Mouse (Mus musculus) heart, postnatal 0 days (tissue): Measurements from ENCODE around the gene Nxpe5. TPM values are rescaled to one million over a fixed set of nuclear protein-coding genes. Genes with fewer than 3 reads are reported as not detected.
"Not testable (repeated sequence)": the region's sequence is repeated elsewhere in the genome, so short reads cannot be mapped to it uniquely, and the experiment has no call there.

Source experiments
- ATAC-seq: fragments of 200-750 bp; cut with Nextera tagmentation; 2 replicates; pipeline ENCODE4 v1.8.0; 2017; ENCODE audit warnings: low read depth, moderate number of reproducible peaks, moderate library complexity; ENCODE audit not compliant: insufficient read depth
- DNase-seq: peaks from one replicate; pipeline ENCODE4 v3.0.0-alpha.2; 2016; ENCODE audit warnings: low spot score
- H3K27ac ChIP-seq: fragments of 300-500 bp; sonication (generic); 2 replicates; pipeline ENCODE4 v1.5.1; 2014; ENCODE audit warnings: low read depth, mild to moderate bottlenecking
- H3K27me3 ChIP-seq: fragments of 300-500 bp; sonication (generic); 2 replicates; pipeline ENCODE4 v1.6.1; 2014; ENCODE audit warnings: low read length, mixed read lengths; ENCODE audit not compliant: control insufficient read depth, insufficient read depth
- H3K36me3 ChIP-seq: fragments of 300-500 bp; sonication (generic); replicated peaks from 2 replicates; pipeline ENCODE4 v1.6.1; 2014; ENCODE audit warnings: low read length, mixed read lengths; ENCODE audit not compliant: control insufficient read depth, insufficient read depth
- H3K4me1 ChIP-seq: fragments of 300-500 bp; sonication (generic); 2 replicates; pipeline ENCODE4 v1.6.1; 2014; ENCODE audit warnings: antibody characterized with exemption; ENCODE audit not compliant: control insufficient read depth, insufficient read depth
- H3K4me2 ChIP-seq: fragments of 300-500 bp; sonication (generic); 2 replicates; pipeline ENCODE4 v1.6.1; 2014; ENCODE audit warnings: low read depth, mild to moderate bottlenecking, low read length, moderate library complexity
- H3K4me3 ChIP-seq: fragments of 300-500 bp; sonication (generic); 2 replicates; pipeline ENCODE4 v1.5.1; 2014; ENCODE audit warnings: low read depth, low read length
- H3K9ac ChIP-seq: fragments of 300-500 bp; sonication (generic); replicated peaks from 2 replicates; pipeline ENCODE4 v1.6.1; 2014; ENCODE audit warnings: low read depth, low read length, mixed read lengths
- H3K9me3 ChIP-seq: fragments of 300-500 bp; sonication (generic); replicated peaks from 2 replicates; pipeline ENCODE4 v1.6.1; 2016; ENCODE audit warnings: low read length; ENCODE audit not compliant: control insufficient read depth
- CTCF ChIP-seq: IDR thresholded peaks from 2 replicates; pipeline ENCODE4 v1.5.1; 2016; ENCODE audit warnings: antibody characterized with exemption, control low read depth, low read depth
- EP300 ChIP-seq: IDR thresholded peaks from 2 replicates; pipeline ENCODE4 v1.6.1; 2016; ENCODE audit warnings: antibody characterized with exemption, low read depth
- WGBS: fragments of 180-500 bp; shearing (Covaris S2); extraction: QIAGEN DNeasy Blood & Tissue Kit; methylation state at CpG from one replicate; pipeline ENCODE4 v1.1.7; 2014; 5-methylcytosine and 5-hydroxymethylcytosine counted together
- polyA plus RNA-seq: library from polyadenylated mRNA; unstranded; fragments of >200 nt; fragmentation: Nextera tagmentation; extraction: Ambion mirVana; gene quantifications from 2 replicates; pipeline ENCODE4 v1.2.1, GENCODE M21; 2015
- total RNA-seq: library from RNA; depleted of rRNA; stranded (reverse); fragments of >200 nt; gene quantifications from 2 replicates; pipeline ENCODE4 v1.2.3, GENCODE M21; 2014; ENCODE audit warnings: low replicate concordance

Nxpe5 gene
- total and polyA plus RNA-seq, 2 experiments from 2014 or later: 0.07 to 0.76 TPM

DNA sequence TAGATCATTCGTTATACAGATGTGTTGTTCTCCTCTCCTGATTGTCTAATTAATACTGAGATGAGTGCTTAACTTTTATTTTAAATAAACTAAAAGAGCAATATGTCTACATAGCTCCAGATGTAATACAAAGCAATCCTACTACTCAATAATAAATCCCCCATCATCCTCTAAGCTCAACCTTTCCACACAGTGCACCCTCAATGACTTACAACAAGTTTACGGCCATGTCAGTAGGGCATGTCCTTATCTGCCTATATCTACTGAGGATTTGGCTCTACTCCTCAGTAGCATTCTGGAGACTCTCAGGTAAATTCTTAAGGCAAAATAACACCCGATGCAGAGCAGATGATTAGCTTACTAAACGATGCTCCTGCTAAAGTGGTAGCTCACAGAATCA lies 17.8 kb upstream of the Nxpe5 start:
- Histone ChIP-seq H3K4me3 (no peak overlapping the region), H3K4me2 (no peak overlapping the region), H3K9ac (no peak overlapping the region), H3K27me3 (no peaks in the 10 kb centered on the region), H3K4me1 (no peaks in the 10 kb centered on the region), H3K9me3 (peaks cover 5% of the 10 kb centered on the region; the same call in 1 of the 2 replicates), H3K36me3 (no peaks in the 10 kb centered on the region), H3K27ac (no peak overlapping the region)
- ATAC-seq (no peak), DNase-seq (no peak)
- 73% methylated on average over 4 of the region's 4 CpGs for WGBS
- no peak for TF ChIP-seq EP300
- no peak for TF ChIP-seq CTCF

DNA sequence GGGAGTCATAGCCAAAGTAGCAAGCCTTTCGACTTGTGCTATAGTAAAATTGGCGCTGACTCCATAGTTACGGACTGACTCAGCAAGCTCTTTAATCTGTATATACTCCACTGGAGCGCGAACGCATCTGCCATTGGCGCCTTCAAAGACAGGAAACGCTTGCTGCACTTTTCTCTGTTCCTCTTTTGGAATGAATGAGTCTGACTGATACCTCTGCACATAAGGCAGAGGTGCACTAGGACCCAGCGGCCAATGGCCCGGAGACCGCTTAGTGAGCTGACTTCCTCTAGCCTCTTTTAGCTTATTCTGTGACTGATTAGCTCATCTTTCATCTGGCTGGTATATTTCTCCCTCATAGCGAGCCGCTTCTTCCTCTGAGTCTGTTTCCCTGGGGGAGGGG lies 9.1 kb upstream of the Nxpe5 start:
- not testable (repeated sequence) for H3K27me3 ChIP-seq, DNase-seq, H3K27ac ChIP-seq, H3K36me3 ChIP-seq, H3K4me1 ChIP-seq, ATAC-seq, H3K4me2 ChIP-seq, H3K9me3 ChIP-seq, H3K4me3 ChIP-seq, H3K9ac ChIP-seq
- 93% methylated on average over 13 of the region's 13 CpGs for WGBS

- no peak for TF ChIP-seq CTCF
- TF ChIP-seq EP300: no peak
- Histone ChIP-seq H3K27me3 (no peaks in the 10 kb centered on the region), H3K9me3 (no peaks in the 10 kb centered on the region; the same call in 1 of the 2 replicates), H3K4me3 (no peak overlapping the region), H3K36me3 (no peaks in the 10 kb centered on the region), H3K4me2 (no peak overlapping the region), H3K4me1 (no peaks in the 10 kb centered on the region), H3K9ac (no peak overlapping the region), H3K27ac (no peak overlapping the region)
- no peak for ATAC-seq
- no peak for DNase-seq
- WGBS: 46% methylated on average over 2 of the region's 2 CpGs
These were observed 5.8 kb upstream of the Nxpe5 start for GRCm38 (mm10) chr5:138219864-138220263.

- no peaks in the 10 kb centered on the region for H3K9me3 ChIP-seq
- 24% methylated on average over 4 of the region's 4 CpGs for WGBS
- no peak overlapping the region for H3K4me3 ChIP-seq
- no peak overlapping the region for H3K4me2 ChIP-seq
- DNase-seq (peak; percentile 21), ATAC-seq (no peak)
- H3K4me1 ChIP-seq: no peaks in the 10 kb centered on the region
- H3K27ac ChIP-seq: no peak overlapping the region
- no peak overlapping the region for H3K9ac ChIP-seq
- no peaks in the 10 kb centered on the region for H3K27me3 ChIP-seq
- no peaks in the 10 kb centered on the region for H3K36me3 ChIP-seq
- TF ChIP-seq EP300: no peak
- TF ChIP-seq CTCF: peak; percentile 75
These were observed 3.6 kb upstream of the Nxpe5 start for GRCm38 (mm10) chr5:138222111-138222510.

GRCm38 (mm10) chr5:138223287-138223686 lies 2.4 kb upstream of the Nxpe5 start:
- ATAC-seq (no peak), DNase-seq (no peak)
- no peaks in the 10 kb centered on the region for H3K27me3 ChIP-seq
- WGBS: 32% methylated on average over 3 of the region's 3 CpGs
- H3K4me1 ChIP-seq: no peaks in the 10 kb centered on the region
- H3K4me3 ChIP-seq: no peak overlapping the region
- H3K4me2 ChIP-seq: no peak overlapping the region
- no peak overlapping the region for H3K9ac ChIP-seq
- TF ChIP-seq EP300 (no peak), CTCF (no peak)
- H3K27ac ChIP-seq: no peak overlapping the region
- H3K9me3 ChIP-seq: no peaks in the 10 kb centered on the region
- H3K36me3 ChIP-seq: no peaks in the 10 kb centered on the region

- TF ChIP-seq EP300 (no peak), CTCF (no peak)
- Histone ChIP-seq H3K27ac (no peak overlapping the region), H3K9ac (no peak overlapping the region), H3K27me3 (no peaks in the 10 kb centered on the region), H3K4me2 (no peak overlapping the region), H3K4me1 (no peaks in the 10 kb centered on the region), H3K4me3 (no peak overlapping the region), H3K9me3 (no peaks in the 10 kb centered on the region), H3K36me3 (no peaks in the 10 kb centered on the region)
- no peak for ATAC-seq
- WGBS: 77% methylated on average over 4 of the region's 4 CpGs
- DNase-seq: no peak
These were observed 793 bp downstream of the Nxpe5 start for GRCm38 (mm10) chr5:138226491-138226890.
